Comparison of ENCODE assay signal across 14 mouse cellular contexts in the genomic region with DNA sequence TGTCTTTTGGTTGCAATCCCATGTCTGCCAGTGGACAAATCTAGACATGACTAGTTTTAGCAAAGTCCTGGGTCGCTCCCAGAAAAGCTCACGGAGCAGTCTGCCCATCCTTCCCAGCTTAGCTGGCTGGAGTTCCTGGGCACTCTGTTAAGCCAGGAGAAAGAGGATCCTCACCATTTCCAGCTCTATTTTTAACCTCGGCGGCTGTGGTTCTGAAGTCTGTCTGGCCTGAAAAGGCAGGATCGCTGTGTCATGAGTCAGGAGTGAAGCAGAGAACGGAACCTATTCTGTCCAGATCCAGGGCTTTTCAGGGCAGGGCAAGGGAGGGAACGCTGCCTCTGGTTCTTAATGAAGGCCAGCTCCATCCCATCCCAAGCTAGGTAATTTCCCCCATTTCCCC. TPM values are rescaled to one million over a fixed set of nuclear protein-coding genes. Genes with fewer than 3 reads are reported as not detected.
DNase-seq lines count a peak whose midpoint lies in the region; ATAC-seq lines count a peak whose summit lies in the region.
"Had no signal": no experiment of that assay in that cellular context is flagged by ENCODE, and none has a peak within 500 bp of the region (broad histone marks: within the 10 kb centered on the region; RNA-seq: fewer than 3 reads in every experiment).

No protein-coding gene starts in this region.

- peaks cover 3% of the 10 kb centered on the region; the same call in 1 of the 2 replicates for H3K27me3 ChIP-seq in heart, embryonic 11.5 days (ENCODE audit: control insufficient read depth, insufficient read depth, low read length)
- H3K27me3 ChIP-seq: hindbrain, embryonic 15.5 days had no signal

- H3K36me3 ChIP-seq in heart, embryonic 11.5 days (ENCODE audit: control insufficient read depth, insufficient read depth, low read length) = no peaks in the 10 kb centered on the region
- H3K36me3 ChIP-seq: hindbrain, embryonic 15.5 days; kidney, embryonic 15.5 days; liver, embryonic 13.5 days; stomach, embryonic 15.5 days had no signal

- H3K4me2 ChIP-seq in heart, embryonic 11.5 days = peak overlapping the region; percentile 90
- H3K4me2 ChIP-seq: liver, embryonic 13.5 days had no signal

- H3K9ac ChIP-seq in heart, embryonic 11.5 days (ENCODE audit: low read depth, low read length) = 0 out of 2 replicates have a peak overlapping the region, but pooled peaks have one; percentile 0
- H3K9ac ChIP-seq: hindbrain, embryonic 15.5 days; kidney, embryonic 15.5 days; liver, embryonic 13.5 days; stomach, embryonic 15.5 days had no signal

- H3K27ac ChIP-seq in heart, embryonic 11.5 days (ENCODE audit: low read depth, low read length) = 0 out of 2 replicates have a peak overlapping the region, but pooled peaks have one; percentile 10
- H3K27ac ChIP-seq: hindbrain, embryonic 15.5 days; kidney, embryonic 15.5 days; liver, embryonic 13.5 days; stomach, embryonic 15.5 days had no signal

- no peaks in the 10 kb centered on the region for H3K9me3 ChIP-seq in heart, embryonic 11.5 days (replicated peaks; ENCODE audit: control insufficient read depth, low read length)
- H3K9me3 ChIP-seq: hindbrain, embryonic 15.5 days; kidney, embryonic 15.5 days; liver, embryonic 13.5 days; stomach, embryonic 15.5 days had no signal

- H3K4me3 ChIP-seq in heart, embryonic 11.5 days (ENCODE audit: low read depth, low read length) = no peak overlapping the region
- H3K4me3 ChIP-seq: liver, embryonic 13.5 days; megakaryocyte, embryonic 14.5 days; stomach, embryonic 15.5 days had no signal

- peak; percentile 42 to 70 for DNase-seq in adrenal gland, adult (ENCODE audit: inconsistent age in 2 of 2, low spot score in 1 of 2)
- no peak for DNase-seq in adrenal gland, postnatal 4 days (ENCODE audit: low spot score in 2 of 2)
- DNase-seq in urinary bladder, postnatal 14 days (ENCODE audit: low spot score) = peak; percentile 13
- no peak for DNase-seq in urinary bladder, postnatal 36 days (ENCODE audit: low spot score in 2 of 2)
- DNase-seq in skeletal muscle tissue, adult 2 months (ENCODE audit: low read depth, low spot score) = peak; percentile 89
- no peak for DNase-seq in spleen, adult 12 weeks (ENCODE audit: low spot score)
- no peak for DNase-seq in kidney, postnatal 36 days
- DNase-seq: liver, embryonic 13.5 days; retina, postnatal 1 day had no signal

- no peaks in the 10 kb centered on the region; the same call in 1 of the 2 replicates for H3K4me1 ChIP-seq in heart, embryonic 11.5 days (ENCODE audit: control insufficient read depth, insufficient read depth, low read length)
- H3K4me1 ChIP-seq: liver, embryonic 13.5 days; megakaryocyte, embryonic 14.5 days; stomach, embryonic 15.5 days had no signal

- WGBS in heart, embryonic 11.5 days (ENCODE audit: insufficient replicate concordance) = 43% methylated on average over 7 of the region's 7 CpGs

- no peak for ATAC-seq in heart, embryonic 11.5 days (replicated peaks; ENCODE audit: insufficient number of reproducible peaks, low FRiP score, low TSS enrichment)

RNA-seq across cellular contexts. Expression of a gene that starts 0.7 kb away (rescaled TPM):
- 1 to 10 TPM; 1.7 to 2.3 TPM for total RNA-seq in adrenal gland, postnatal 4 days (2021)
- polyA plus RNA-seq in heart, embryonic 11.5 days (2014; fragmentation: Nextera tagmentation; extraction: Ambion mirVana) = 4.7 and 5.7 TPM in 2 replicates

Comparison
In these comparisons a context has a peak if more than half of its experiments do, and no peak if none do; other contexts are left out.
1. DNase-seq: peak in adrenal gland, adult (2 of 2), urinary bladder, postnatal 14 days (single experiment) and skeletal muscle tissue, adult 2 months (single experiment); none in adrenal gland, postnatal 4 days (0 of 2), urinary bladder, postnatal 36 days (0 of 2), spleen, adult 12 weeks (single experiment) and kidney, postnatal 36 days (0 of 2).